Mouse (Mus musculus) left cerebral cortex, postnatal 14 days (tissue): ENCODE measurements around the gene Diaph3. TPM values are rescaled to one million over a fixed set of nuclear protein-coding genes. Genes with fewer than 3 reads are reported as not detected.

Source experiments
- microRNA-seq, 2 experiments: library from miRNA; unstranded; fragments of <30 nt; microRNA quantifications; one replicate each; pipeline ENCODE4 v1.2.0; 2022
- total RNA-seq, 2 experiments: library from RNA; stranded (reverse); gene quantifications; 2 replicates each; pipeline ENCODE4 v1.2.3; 2021

Gene Diaph3
- total RNA-seq, 2 experiments from 2014 or later = 4.2 to 5.1 TPM

Small RNA genes within 50 kb of the gene (microRNA-seq; reads per million reads assigned to microRNA genes)
- gene Gm23438 = 0 reads per million in 2 experiments
